Mouse (Mus musculus): ENCODE data around the gene Gm21679. TPM values are rescaled to one million over a fixed set of nuclear protein-coding genes. Genes with fewer than 3 reads are reported as not detected.
"Not testable (repeated sequence)": the region's sequence is repeated elsewhere in the genome, so short reads cannot be mapped to it uniquely, and the experiment has no call there.

The Gm21679 gene
- total RNA-seq (2014; fragmentation: Nextera tagmentation), result not detected in 2 replicates
- not detected in 2 replicates for total RNA-seq (2017)

- ATAC-seq (replicated peaks; ENCODE audit: low FRiP score, low TSS enrichment, poor library complexity, severe bottlenecking), result not testable (repeated sequence)
These were observed at the start of gene Gm21679 for GRCm38 (mm10) chrY:29683270-29683669. Gene Gm21679 (minus strand): TSS chrY:29683370.
